Mouse (Mus musculus) embryonic fibroblast, embryonic 13.5 days (primary cell): ENCODE results near the gene Gclc.

Experiments used
- CTCF ChIP-seq: IDR thresholded peaks from 2 replicates; pipeline ENCODE4 v1.5.1; 2011; ENCODE audit warnings: mild to moderate bottlenecking, control low read depth, low read length, moderate library complexity, borderline replicate concordance; ENCODE audit not compliant: insufficient read depth
- POLR2A ChIP-seq: IDR thresholded peaks from 2 replicates; pipeline ENCODE4 v1.6.1; 2011; ENCODE audit warnings: low read depth, mild to moderate bottlenecking, control low read depth, low read length, moderate library complexity

DNA sequence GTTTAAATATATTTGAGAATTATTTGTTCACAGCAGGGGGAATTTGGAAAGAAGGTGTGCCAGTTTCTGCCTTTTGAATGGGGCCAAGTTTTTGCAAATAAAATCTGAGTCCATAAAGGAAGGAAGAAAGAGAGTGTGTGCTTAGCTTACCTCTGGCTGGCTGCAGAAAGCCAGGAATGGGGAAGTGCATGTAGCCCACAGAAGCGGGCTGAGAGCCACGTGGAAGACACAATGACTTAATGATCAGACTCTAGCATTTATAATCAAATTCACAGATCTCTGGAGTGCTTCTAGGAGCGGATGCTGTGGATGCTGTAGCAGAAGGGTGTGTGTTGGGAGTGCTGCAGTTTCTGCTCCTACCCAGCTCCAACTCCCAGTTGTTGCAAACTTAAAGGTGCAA, 22.3 kb upstream of the Gclc start:
- TF ChIP-seq CTCF: no peak
- no peak for TF ChIP-seq POLR2A
